Mouse (Mus musculus) lung, adult 2 months (tissue): ENCODE measurements around the gene Map2k2. TPM values are rescaled to one million over a fixed set of nuclear protein-coding genes. Genes with fewer than 3 reads are reported as not detected.
"Not testable (repeated sequence)": the region's sequence is repeated elsewhere in the genome, so short reads cannot be mapped to it uniquely, and the experiment has no call there.

Source experiments
- DNase-seq: peaks from one replicate; pipeline ENCODE4 v3.0.0; 2022
- H3K4me1 ChIP-seq: fragments of 200-500 bp; 2 replicates; pipeline ENCODE4 v1.6.1; 2011; ENCODE audit warnings: low read length; ENCODE audit not compliant: control insufficient read depth, insufficient read depth
- H3K4me3 ChIP-seq: fragments of 200-500 bp; replicated peaks from 2 replicates; pipeline ENCODE3; 2011; ENCODE audit warnings: low read depth, mild to moderate bottlenecking, control low read depth, low read length; ENCODE audit errors: extremely low read depth
- CTCF ChIP-seq: fragments of 200-500 bp; IDR thresholded peaks from 2 replicates; pipeline ENCODE4 v1.5.1; 2011; ENCODE audit warnings: mild to moderate bottlenecking, low read length, control low read depth; ENCODE audit not compliant: insufficient read depth
- POLR2A ChIP-seq: fragments of 200-500 bp; IDR thresholded peaks from 2 replicates; pipeline ENCODE4 v1.6.1; 2011; ENCODE audit warnings: low read depth, mild to moderate bottlenecking, control low read depth, low read length, borderline replicate concordance; ENCODE audit errors: extremely low read depth
- WGBS: fragments of 180-500 bp; shearing (Covaris S2); methylation state at CpG from one replicate; pipeline ENCODE4 v1.1.7; 2018; 5-methylcytosine and 5-hydroxymethylcytosine counted together
- polyA plus RNA-seq: library from polyadenylated mRNA; depleted of rRNA; stranded (reverse); fragments of >200 nt; gene quantifications from 2 replicates; pipeline ENCODE4 v1.2.3, GENCODE M21; 2012

Gene Map2k2
- polyA plus RNA-seq, 1 experiment = 147 TPM

- DNase-seq = peak; percentile 88
- WGBS = 6% methylated on average over 29 of the region's 29 CpGs
Measured at GRCm38 (mm10) chr10:81174617-81175344, 69.1 kb downstream of the Map2k2 start.

DNA sequence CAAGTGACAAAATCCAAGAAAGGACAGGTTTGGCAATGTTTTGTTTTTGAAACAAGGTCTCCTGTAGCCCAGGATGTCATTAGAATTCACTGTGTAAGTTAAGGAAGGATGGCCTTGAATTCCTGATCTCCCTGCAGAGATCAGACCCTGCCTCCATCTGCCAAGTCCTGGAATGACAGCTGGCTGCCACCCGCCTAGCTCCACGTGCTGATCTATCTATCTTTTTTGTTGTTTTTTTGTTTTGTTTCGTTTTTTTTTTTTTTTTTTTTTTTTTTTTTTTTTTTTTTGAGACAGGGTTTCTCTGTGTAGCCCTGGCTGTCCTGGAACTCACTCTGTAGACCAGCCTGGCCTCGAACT lies 69.6 kb downstream of the Map2k2 start:
- peaks cover 21% of the 10 kb centered on the region for H3K4me1 ChIP-seq
- H3K4me3 ChIP-seq, DNase-seq: not testable (repeated sequence)
- WGBS = 4% methylated on average over 4 of the region's 4 CpGs

More at GRCm38 (mm10) chr10:81174617-81175344, 69.1 kb downstream of the Map2k2 start:
- peaks cover 21% of the 10 kb centered on the region for H3K4me1 ChIP-seq
- H3K4me3 ChIP-seq = peak overlapping the region; percentile 47
- TF ChIP-seq POLR2A (peak; percentile 41; the same call in 1 of the 2 replicates), CTCF (peak; percentile 100)

DNA sequence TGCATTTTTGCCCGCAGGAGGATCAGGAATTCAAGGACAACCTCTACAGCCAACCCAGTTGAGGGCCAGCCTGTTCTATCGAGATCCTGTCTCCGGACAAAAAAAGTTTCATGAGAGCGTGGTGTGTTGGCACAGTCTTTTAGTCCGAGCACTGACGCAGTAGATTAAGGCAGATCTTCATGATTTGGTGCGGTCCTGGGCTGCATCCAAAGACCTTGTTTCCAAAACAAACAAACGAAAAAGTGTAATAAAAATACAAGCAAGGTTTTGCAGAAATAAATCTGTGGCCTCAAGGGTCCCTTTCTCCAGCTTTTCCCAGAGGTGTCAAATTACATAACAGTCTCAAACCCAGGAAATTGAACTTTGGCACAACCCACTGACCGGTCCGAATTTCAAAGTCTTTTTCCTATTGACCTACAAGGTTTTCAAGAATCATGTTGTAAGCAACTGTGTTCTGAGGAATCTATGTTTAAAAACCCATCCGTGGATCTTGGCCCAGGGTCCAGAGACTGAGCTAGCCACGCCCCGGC lies 70.3 kb downstream of the Map2k2 start:
- 3% methylated on average over 13 of the region's 13 CpGs for WGBS
- Histone ChIP-seq H3K4me1 (peaks cover 21% of the 10 kb centered on the region), H3K4me3 (peak overlapping the region; percentile 50)
- DNase-seq = no peak
- TF ChIP-seq CTCF (no peak), POLR2A (no peak)

GRCm38 (mm10) chr10:81176466-81177271 lies 71.0 kb downstream of the Map2k2 start, which contains the start of gene Eef2:
TSS of gene Eef2 (plus strand) at chr10:81176631.
- Histone ChIP-seq H3K4me3 (peak within 1 kb of the TSS; percentile 96), H3K4me1 (peaks cover 21% of the 10 kb centered on the region)
- TF ChIP-seq CTCF (no peak), POLR2A (peak; percentile 99)
- peak; percentile 99 for DNase-seq
- WGBS = under 1% methylated on average over 77 of the region's 77 CpGs

GRCm38 (mm10) chr10:81177491-81177925 lies 71.8 kb downstream of the Map2k2 start:
- 5% methylated on average over 16 of the region's 16 CpGs for WGBS

GRCm38 (mm10) chr10:81177958-81178712 lies 72.4 kb downstream of the Map2k2 start:
- no peak for DNase-seq
- Histone ChIP-seq H3K4me1 (peaks cover 17% of the 10 kb centered on the region), H3K4me3 (peak overlapping the region; percentile 96)
- TF ChIP-seq POLR2A = no peak
- no peak for TF ChIP-seq CTCF
- WGBS = 37% methylated on average over 14 of the region's 14 CpGs

More at GRCm38 (mm10) chr10:81177491-81177925, 71.8 kb downstream of the Map2k2 start:
- no peak for DNase-seq
- H3K4me1 ChIP-seq = peaks cover 21% of the 10 kb centered on the region
- peak overlapping the region; percentile 96 for H3K4me3 ChIP-seq
- TF ChIP-seq POLR2A (no peak), CTCF (no peak)

DNA sequence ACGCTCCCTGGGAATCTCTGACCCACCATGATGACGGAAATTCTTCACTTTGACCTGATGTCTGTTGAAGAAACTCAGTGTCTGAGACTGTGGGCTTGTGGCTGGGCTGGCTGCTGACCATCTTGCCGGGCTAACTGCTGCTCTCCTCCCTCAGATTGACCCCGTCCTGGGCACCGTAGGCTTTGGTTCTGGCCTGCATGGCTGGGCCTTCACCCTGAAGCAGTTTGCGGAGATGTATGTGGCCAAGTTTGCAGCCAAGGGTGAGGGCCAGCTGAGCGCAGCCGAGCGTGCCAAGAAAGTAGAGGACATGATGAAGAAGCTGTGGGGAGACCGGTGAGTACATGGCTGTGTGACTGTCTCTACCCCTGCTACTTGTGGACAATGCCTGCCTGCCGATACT lies 73.2 kb downstream of the Map2k2 start:
- WGBS = 80% methylated on average over 11 of the region's 11 CpGs
- TF ChIP-seq POLR2A (no peak), CTCF (no peak)
- DNase-seq = no peak
- H3K4me3 ChIP-seq = no peak overlapping the region
- peaks cover 23% of the 10 kb centered on the region for H3K4me1 ChIP-seq

GRCm38 (mm10) chr10:81179451-81180342 lies 74.0 kb downstream of the Map2k2 start:
- TF ChIP-seq POLR2A = 0 out of 2 replicates have a peak, but pooled peaks have one; percentile 13
- no peak for TF ChIP-seq CTCF
- Histone ChIP-seq H3K4me1 (peaks cover 20% of the 10 kb centered on the region), H3K4me3 (no peak overlapping the region)
- WGBS = 85% methylated on average over 32 of the region's 32 CpGs
- DNase-seq = no peak

GRCm38 (mm10) chr10:81180946-81181345 lies 75.2 kb downstream of the Map2k2 start:
- no peak for DNase-seq
- peaks cover 17% of the 10 kb centered on the region for H3K4me1 ChIP-seq
- TF ChIP-seq POLR2A = no peak
- no peak for TF ChIP-seq CTCF
- WGBS = 89% methylated on average over 13 of the region's 13 CpGs
- H3K4me3 ChIP-seq = no peak overlapping the region

DNA sequence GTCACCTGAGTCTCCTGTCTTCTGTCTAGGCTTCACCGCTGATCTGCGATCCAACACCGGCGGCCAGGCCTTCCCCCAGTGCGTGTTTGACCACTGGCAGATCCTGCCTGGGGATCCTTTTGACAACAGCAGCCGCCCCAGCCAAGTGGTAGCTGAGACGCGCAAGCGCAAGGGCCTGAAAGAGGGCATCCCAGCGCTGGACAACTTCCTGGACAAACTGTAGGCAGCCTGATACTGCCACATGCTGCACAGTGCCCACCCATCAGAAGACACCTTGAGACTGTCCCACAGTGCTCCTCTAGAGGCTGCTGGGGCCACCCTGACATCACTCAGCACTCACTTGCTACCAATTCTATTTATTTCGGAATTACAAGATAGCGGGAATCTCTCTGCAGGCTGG lies 76.1 kb downstream of the Map2k2 start:
- H3K4me1 ChIP-seq = peaks cover 17% of the 10 kb centered on the region
- H3K4me3 ChIP-seq, DNase-seq: not testable (repeated sequence)
- WGBS = 79% methylated on average over 12 of the region's 12 CpGs
